Mouse (Mus musculus): ENCODE data around the gene Gm20388. TPM values are rescaled to one million over a fixed set of nuclear protein-coding genes. Genes with fewer than 3 reads are reported as not detected.

Gene Gm20388
- polyA plus RNA-seq, 1 experiment from 2014 or later, result not detected

DNA sequence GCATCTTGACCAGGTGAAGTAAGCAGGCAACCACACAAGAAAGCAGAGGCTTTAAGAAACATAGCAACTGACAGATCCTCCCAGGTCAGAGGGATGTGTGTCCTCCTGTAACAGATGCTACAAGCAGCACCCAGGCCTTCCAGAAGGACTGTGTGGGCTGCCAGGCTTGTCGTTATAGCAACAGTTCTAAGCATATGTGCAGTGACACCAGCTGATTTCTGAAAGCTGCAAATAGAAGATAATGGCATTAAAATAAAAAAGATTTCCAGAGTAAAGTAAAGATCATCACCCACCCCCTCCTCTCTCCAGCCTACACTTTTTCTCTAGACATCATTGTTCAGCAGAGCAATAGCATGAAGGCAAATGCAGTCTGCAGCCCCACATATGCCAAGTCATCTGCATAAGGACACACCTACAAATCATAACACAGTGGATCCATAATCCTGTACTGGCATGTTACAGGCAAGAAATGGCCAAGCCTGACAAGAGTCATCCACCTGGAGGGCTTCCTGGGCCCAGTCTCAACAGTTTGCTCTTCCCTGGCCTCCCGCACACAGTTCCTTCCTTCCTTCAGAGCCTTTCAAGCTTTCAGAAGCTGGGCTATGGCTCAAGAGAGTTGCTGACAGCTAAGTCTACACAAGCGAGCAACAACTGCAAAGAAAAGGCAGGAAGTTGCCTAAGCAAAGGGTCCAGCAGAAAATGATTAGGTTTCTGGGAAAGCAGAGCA is 3021.4 kb downstream of the Gm20388 start:
- Histone ChIP-seq H3K4me2 (replicated peaks; ENCODE audit: low read depth) (no peak overlapping the region), H3K36me3 (ENCODE audit: control insufficient read depth, insufficient read depth, low read length) (no peaks in the 10 kb centered on the region), H3K27me3 (ENCODE audit: control insufficient read depth, insufficient read depth, low read length) (no peaks in the 10 kb centered on the region), H3K4me1 (replicated peaks; ENCODE audit: control insufficient read depth, insufficient read depth) (no peaks in the 10 kb centered on the region), H3K9ac (ENCODE audit: low read length) (no peak overlapping the region), H3K9me3 (ENCODE audit: control insufficient read depth, low read length) (no peaks in the 10 kb centered on the region), H3K27ac (replicated peaks) (peak overlapping the region; percentile 49), H3K4me3 (ENCODE audit: low read depth, low read length) (no peak overlapping the region)
- TF ChIP-seq CTCF (IDR thresholded peaks at IDR 0.05; ENCODE audit: low read depth) (no peak), EP300 (optimal IDR thresholded peaks at IDR 0.05) (no peak)
- 43% methylated on average over 3 of the region's 3 CpGs for WGBS
- DNase-seq (ENCODE audit: low spot score) (no peak), ATAC-seq (ENCODE audit: low FRiP score, low TSS enrichment) (no peak)

DNA sequence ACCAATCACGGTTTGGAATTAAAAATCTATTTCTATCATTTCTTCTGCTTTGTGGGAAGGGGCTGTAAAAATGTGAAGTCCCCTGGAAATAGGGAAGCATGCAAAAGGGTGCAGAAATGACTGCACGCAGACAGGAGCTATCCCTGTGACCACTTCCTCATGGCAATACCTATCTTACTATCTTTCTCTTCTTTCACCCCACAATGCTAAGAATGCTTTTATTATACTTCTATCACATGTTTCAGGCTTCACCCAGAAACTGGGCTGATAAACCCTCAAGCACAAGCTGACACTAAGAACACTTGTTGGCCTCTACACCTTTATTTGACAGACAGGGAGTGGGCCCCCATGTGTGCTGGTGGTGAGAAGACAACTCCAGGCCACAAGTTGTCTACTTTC is 3021.9 kb downstream of the Gm20388 start:
- H3K36me3 ChIP-seq (ENCODE audit: control insufficient read depth, insufficient read depth, low read length), result no peaks in the 10 kb centered on the region
- peaks cover 2% of the 10 kb centered on the region for H3K4me1 ChIP-seq (replicated peaks; ENCODE audit: control insufficient read depth, insufficient read depth)
- WGBS, result 64% methylated on average over 2 of the region's 2 CpGs
- no peak for TF ChIP-seq EP300 (optimal IDR thresholded peaks at IDR 0.05)
- TF ChIP-seq CTCF (IDR thresholded peaks at IDR 0.05; ENCODE audit: low read depth), result no peak
- no peak overlapping the region for H3K4me3 ChIP-seq (ENCODE audit: low read depth, low read length)
- peak overlapping the region; percentile 49 for H3K27ac ChIP-seq (replicated peaks)
- no peak overlapping the region for H3K9ac ChIP-seq (ENCODE audit: low read length)
- H3K27me3 ChIP-seq (ENCODE audit: control insufficient read depth, insufficient read depth, low read length), result no peaks in the 10 kb centered on the region
- DNase-seq (ENCODE audit: low spot score) (no peak), ATAC-seq (ENCODE audit: low FRiP score, low TSS enrichment) (no peak)
- no peaks in the 10 kb centered on the region for H3K9me3 ChIP-seq (ENCODE audit: control insufficient read depth, low read length)
- H3K4me2 ChIP-seq (replicated peaks; ENCODE audit: low read depth), result no peak overlapping the region

DNA sequence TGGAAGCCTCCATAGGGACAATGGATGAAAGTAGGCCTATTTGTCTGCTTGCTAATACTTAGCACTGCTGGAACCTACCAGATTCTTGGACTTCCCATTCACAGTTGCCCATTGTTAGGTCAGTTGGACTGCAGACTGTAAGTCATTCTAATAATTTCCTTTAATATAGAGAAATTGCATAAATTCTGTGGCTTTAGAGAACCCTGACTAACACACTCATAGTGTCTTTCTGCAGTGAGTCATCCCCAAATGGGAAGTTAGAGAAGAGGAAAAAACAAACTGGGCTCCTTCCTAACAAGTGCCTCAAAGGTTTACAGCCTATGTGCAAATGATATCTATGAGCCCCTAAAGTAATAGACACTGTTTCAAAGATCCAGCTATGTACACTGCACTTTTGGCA is 3023.3 kb downstream of the Gm20388 start:
- ATAC-seq (ENCODE audit: low FRiP score, low TSS enrichment) (no peak), DNase-seq (ENCODE audit: low spot score) (no peak)
- Histone ChIP-seq H3K27ac (replicated peaks) (no peak overlapping the region), H3K4me3 (ENCODE audit: low read depth, low read length) (no peak overlapping the region), H3K4me1 (replicated peaks; ENCODE audit: control insufficient read depth, insufficient read depth) (peaks cover 9% of the 10 kb centered on the region), H3K27me3 (ENCODE audit: control insufficient read depth, insufficient read depth, low read length) (no peaks in the 10 kb centered on the region), H3K9me3 (ENCODE audit: control insufficient read depth, low read length) (no peaks in the 10 kb centered on the region), H3K36me3 (ENCODE audit: control insufficient read depth, insufficient read depth, low read length) (no peaks in the 10 kb centered on the region), H3K9ac (ENCODE audit: low read length) (no peak overlapping the region), H3K4me2 (replicated peaks; ENCODE audit: low read depth) (no peak overlapping the region)
- TF ChIP-seq CTCF (IDR thresholded peaks at IDR 0.05; ENCODE audit: low read depth), result no peak
- no peak for TF ChIP-seq EP300 (optimal IDR thresholded peaks at IDR 0.05)

DNA sequence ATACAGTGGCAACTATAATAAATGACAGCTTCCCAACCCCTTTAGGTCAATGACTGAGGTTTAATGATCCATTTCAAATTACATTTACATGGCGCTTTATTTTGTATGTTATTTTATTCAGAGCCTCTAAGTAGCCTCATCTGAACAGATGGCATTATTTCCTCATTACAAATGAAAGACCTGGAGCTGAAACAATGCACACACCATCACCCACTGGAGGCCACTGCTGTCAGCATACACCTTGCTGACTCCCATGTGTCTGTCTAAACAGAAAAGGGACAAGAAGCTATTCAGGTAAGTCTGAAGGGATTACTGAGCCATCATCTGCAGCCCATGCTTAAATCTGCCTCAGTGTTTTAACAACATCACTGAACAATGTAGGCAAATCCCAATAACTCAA is 3024.5 kb downstream of the Gm20388 start:
- H3K9me3 ChIP-seq (ENCODE audit: control insufficient read depth, low read length), result no peaks in the 10 kb centered on the region
- ATAC-seq (ENCODE audit: low FRiP score, low TSS enrichment) (no peak), DNase-seq (ENCODE audit: low spot score) (no peak)
- no peak overlapping the region for H3K4me2 ChIP-seq (replicated peaks; ENCODE audit: low read depth)
- H3K27ac ChIP-seq (replicated peaks), result no peak overlapping the region
- TF ChIP-seq CTCF (IDR thresholded peaks at IDR 0.05; ENCODE audit: low read depth) (no peak), EP300 (optimal IDR thresholded peaks at IDR 0.05) (no peak)
- H3K4me1 ChIP-seq (replicated peaks; ENCODE audit: control insufficient read depth, insufficient read depth), result peaks cover 9% of the 10 kb centered on the region
- no peaks in the 10 kb centered on the region for H3K27me3 ChIP-seq (ENCODE audit: control insufficient read depth, insufficient read depth, low read length)
- no peak overlapping the region for H3K4me3 ChIP-seq (ENCODE audit: low read depth, low read length)
- 90% methylated on average over 1 of the region's 1 CpGs for WGBS
- no peaks in the 10 kb centered on the region for H3K36me3 ChIP-seq (ENCODE audit: control insufficient read depth, insufficient read depth, low read length)
- no peak overlapping the region for H3K9ac ChIP-seq (ENCODE audit: low read length)

DNA sequence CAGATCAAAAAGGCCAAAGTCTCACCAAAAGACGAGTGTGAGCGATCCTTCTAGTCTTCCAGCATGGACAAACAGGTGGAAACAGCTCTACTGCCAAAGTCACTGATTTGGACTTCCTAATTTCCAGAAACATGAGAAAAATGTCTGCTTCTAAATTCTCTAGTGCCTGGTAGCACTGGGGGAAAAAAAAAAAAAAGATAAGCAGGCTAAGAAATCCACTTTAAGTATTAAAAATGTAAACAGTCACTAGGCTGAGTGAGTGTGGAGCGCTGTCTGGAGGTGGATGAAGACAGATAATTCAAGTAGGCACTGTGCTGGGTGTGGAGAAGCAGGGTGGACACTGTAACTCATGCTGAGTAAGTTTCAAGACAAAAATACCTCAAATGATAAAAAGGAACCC is 3025.3 kb downstream of the Gm20388 start:
- TF ChIP-seq CTCF (IDR thresholded peaks at IDR 0.05; ENCODE audit: low read depth), result no peak
- no peak for TF ChIP-seq EP300 (optimal IDR thresholded peaks at IDR 0.05)
- Histone ChIP-seq H3K4me2 (replicated peaks; ENCODE audit: low read depth) (no peak overlapping the region), H3K9ac (ENCODE audit: low read length) (no peak overlapping the region), H3K4me3 (ENCODE audit: low read depth, low read length) (no peak overlapping the region), H3K27ac (replicated peaks) (no peak overlapping the region), H3K36me3 (ENCODE audit: control insufficient read depth, insufficient read depth, low read length) (no peaks in the 10 kb centered on the region), H3K27me3 (ENCODE audit: control insufficient read depth, insufficient read depth, low read length) (no peaks in the 10 kb centered on the region), H3K4me1 (replicated peaks; ENCODE audit: control insufficient read depth, insufficient read depth) (peaks cover 9% of the 10 kb centered on the region), H3K9me3 (ENCODE audit: control insufficient read depth, low read length) (no peaks in the 10 kb centered on the region)
- DNase-seq (ENCODE audit: low spot score) (no peak), ATAC-seq (ENCODE audit: low FRiP score, low TSS enrichment) (no peak)
- WGBS, result 47% methylated on average over 3 of the region's 3 CpGs

DNA sequence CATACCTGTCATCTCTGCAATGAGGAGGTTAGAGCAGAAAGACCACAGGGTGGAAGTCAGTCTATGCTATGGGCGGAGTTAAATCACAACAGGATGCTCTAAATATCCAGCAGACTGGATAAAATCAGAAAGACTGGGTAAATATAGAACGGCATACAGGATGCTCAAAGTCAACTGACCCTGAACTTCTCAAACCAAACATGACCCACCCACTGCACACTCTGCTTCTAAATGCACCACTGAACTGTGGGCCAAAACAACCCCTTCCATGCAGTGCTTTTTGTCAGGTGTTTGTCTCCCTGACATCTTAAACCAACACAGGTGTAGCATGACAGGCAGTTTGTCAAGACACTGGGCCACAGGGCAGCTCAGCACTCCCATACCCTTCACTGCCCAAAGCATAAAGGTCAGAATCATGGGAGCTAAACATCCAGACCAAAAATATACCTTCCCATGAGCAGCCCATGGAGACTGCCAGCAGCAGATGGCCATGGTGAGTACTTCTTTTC is 3027.0 kb downstream of the Gm20388 start:
- H3K27me3 ChIP-seq (ENCODE audit: control insufficient read depth, insufficient read depth, low read length), result no peaks in the 10 kb centered on the region
- no peaks in the 10 kb centered on the region for H3K9me3 ChIP-seq (ENCODE audit: control insufficient read depth, low read length)
- peaks cover 9% of the 10 kb centered on the region for H3K4me1 ChIP-seq (replicated peaks; ENCODE audit: control insufficient read depth, insufficient read depth)
- TF ChIP-seq EP300 (optimal IDR thresholded peaks at IDR 0.05) (no peak), CTCF (IDR thresholded peaks at IDR 0.05; ENCODE audit: low read depth) (no peak)
- H3K36me3 ChIP-seq (ENCODE audit: control insufficient read depth, insufficient read depth, low read length), result no peaks in the 10 kb centered on the region
- H3K9ac ChIP-seq (ENCODE audit: low read length), result no peak overlapping the region
- ATAC-seq (ENCODE audit: low FRiP score, low TSS enrichment) (no peak), DNase-seq (ENCODE audit: low spot score) (no peak)
- no peak overlapping the region for H3K4me2 ChIP-seq (replicated peaks; ENCODE audit: low read depth)
- H3K27ac ChIP-seq (replicated peaks), result no peak overlapping the region
- 60% methylated on average over 2 of the region's 2 CpGs for WGBS
- H3K4me3 ChIP-seq (ENCODE audit: low read depth, low read length), result no peak overlapping the region
